Mouse (Mus musculus): ENCODE data around the gene Sept12.
A peak's percentile ranks its signal among the peaks of the same experiment; 100 is the strongest.

Sept12 gene

GRCm38 (mm10) chr16:4974521-4974920, 23.1 kb downstream of the Sept12 start:
- DNase-seq (ENCODE audit: low spot score) = no peak

- no peak for DNase-seq (ENCODE audit: low spot score)
These were observed 26.0 kb downstream of the Sept12 start for GRCm38 (mm10) chr16:4971626-4972025.

- no peak for DNase-seq (ENCODE audit: low spot score)
These were observed 28.4 kb downstream of the Sept12 start for GRCm38 (mm10) chr16:4969055-4969843.

GRCm38 (mm10) chr16:4968426-4968825, 29.2 kb downstream of the Sept12 start:
- DNase-seq (ENCODE audit: low spot score) = no peak

GRCm38 (mm10) chr16:4965392-4966129, 32.1 kb downstream of the Sept12 start:
- DNase-seq (ENCODE audit: low spot score) = no peak

- DNase-seq (ENCODE audit: low spot score) = no peak
These were observed 32.8 kb downstream of the Sept12 start for GRCm38 (mm10) chr16:4964731-4965391.

GRCm38 (mm10) chr16:4963797-4964709, 33.6 kb downstream of the Sept12 start, which contains the start of gene Anks3:
Gene Anks3 (minus strand): TSS chr16:4964205.
- DNase-seq (ENCODE audit: low spot score) = peak; percentile 95

GRCm38 (mm10) chr16:4963346-4963745, 34.3 kb downstream of the Sept12 start:
- DNase-seq (ENCODE audit: low spot score) = peak; percentile 7

- DNase-seq (ENCODE audit: low spot score) = no peak
These were observed 37.4 kb downstream of the Sept12 start for GRCm38 (mm10) chr16:4960260-4960659.

GRCm38 (mm10) chr16:4957446-4957845, 40.2 kb downstream of the Sept12 start:
- no peak for DNase-seq (ENCODE audit: low spot score)

- DNase-seq (ENCODE audit: low spot score) = no peak
These were observed 41.0 kb downstream of the Sept12 start for GRCm38 (mm10) chr16:4956609-4957008.

- DNase-seq (ENCODE audit: low spot score) = no peak
These were observed 50.3 kb downstream of the Sept12 start for GRCm38 (mm10) chr16:4947378-4947777.

- no peak for DNase-seq (ENCODE audit: low spot score)
These were observed 51.5 kb downstream of the Sept12 start for GRCm38 (mm10) chr16:4946155-4946554.

GRCm38 (mm10) chr16:4945415-4945814, 52.2 kb downstream of the Sept12 start:
- no peak for DNase-seq (ENCODE audit: low spot score)

- no peak for DNase-seq (ENCODE audit: low spot score)
These were observed 54.2 kb downstream of the Sept12 start for GRCm38 (mm10) chr16:4943431-4943830.

- DNase-seq (ENCODE audit: low spot score) = no peak
These were observed 54.8 kb downstream of the Sept12 start for GRCm38 (mm10) chr16:4942868-4943267.

GRCm38 (mm10) chr16:4941016-4941415, 56.6 kb downstream of the Sept12 start:
- no peak for DNase-seq (ENCODE audit: low spot score)

GRCm38 (mm10) chr16:4940311-4940850, 57.3 kb downstream of the Sept12 start:
- DNase-seq (ENCODE audit: low spot score) = no peak

GRCm38 (mm10) chr16:4939412-4939811, 58.2 kb downstream of the Sept12 start:
- DNase-seq (ENCODE audit: low spot score) = peak; percentile 27

GRCm38 (mm10) chr16:4938989-4939388, 58.7 kb downstream of the Sept12 start:
- peak; percentile 98 for DNase-seq (ENCODE audit: low spot score)

- no peak for DNase-seq (ENCODE audit: low spot score)
These were observed 59.2 kb downstream of the Sept12 start, which contains the start of gene Nudt16l1 for GRCm38 (mm10) chr16:4938461-4938860. Gene Nudt16l1 (plus strand): TSS chr16:4938761.

Data from embryo, embryonic 10.5 days (tissue).